Mouse (Mus musculus) left cerebral cortex, postnatal 36 days (tissue): ENCODE results near the gene Slu7. TPM values are rescaled to one million over a fixed set of nuclear protein-coding genes. Genes with fewer than 3 reads are reported as not detected.
A peak's percentile ranks its signal among the peaks of the same experiment; 100 is the strongest.

Experiments
- DNase-seq, 2 experiments: peaks; one replicate each; pipeline ENCODE4 v3.0.0; 2021 to 2022; ENCODE audit warnings: low spot score in 2 of 2, mixed read lengths in 1 of 2
- intact Hi-C: fragments of 180-260 bp; cut with DNase I; formaldehyde crosslinking; loops from one replicate; pipeline ENCODE4 v1.15.1; 2025
- total RNA-seq, 2 experiments: library from RNA; stranded (reverse); gene quantifications; 2 replicates each; pipeline ENCODE4 v1.2.3; 2021

The Slu7 gene
- 10 to 100 TPM; 54.5 to 55.6 TPM for total RNA-seq

DNA sequence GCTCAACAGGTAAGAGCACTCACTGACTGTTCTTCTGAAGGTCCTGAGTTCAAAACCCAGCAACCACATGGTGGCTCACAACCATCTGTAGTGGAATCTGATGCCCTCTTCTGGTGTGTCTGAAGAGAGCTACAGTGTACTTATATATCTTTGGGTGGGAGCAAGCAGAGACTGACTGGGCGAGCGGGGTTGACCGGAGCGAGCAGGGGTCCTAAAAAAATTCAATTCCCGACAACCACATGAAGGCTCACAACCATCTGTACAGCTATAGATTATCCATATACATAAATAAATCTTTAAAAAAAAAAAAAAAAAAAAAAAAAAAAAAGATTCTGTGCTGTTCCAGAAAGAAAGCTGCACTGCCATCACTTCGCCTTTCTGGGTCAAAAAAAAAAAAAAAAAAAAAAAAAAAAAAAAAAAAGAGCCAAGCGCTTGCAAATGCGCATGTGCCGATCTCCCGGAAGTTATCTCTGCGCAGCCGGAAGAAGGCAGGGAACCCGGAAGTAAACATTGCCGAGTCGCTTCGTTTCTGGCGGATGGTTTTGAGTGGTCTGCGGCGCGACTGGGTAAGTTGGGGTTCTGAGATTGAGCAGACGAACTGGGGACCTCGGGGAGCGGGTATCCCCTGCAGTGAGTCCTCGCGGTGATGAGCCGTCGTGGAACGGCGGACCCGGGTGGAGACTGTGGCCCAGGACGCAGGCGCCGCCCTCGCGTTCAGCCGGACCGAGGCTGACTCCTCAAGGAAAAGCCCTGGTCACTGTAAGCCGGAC, at the start of gene Slu7:
TSS of gene Slu7 (plus strand) at position 491 of the 770 bp plus-strand sequence.
- peak; percentile 68 to 77 for DNase-seq
- intact Hi-C loops = no loop called here

GRCm38 (mm10) chr11:43385055-43385649, 48.4 kb upstream of the Slu7 start:
- peak; percentile 38 to 45 for DNase-seq
- intact Hi-C loops = no loop called here

DNA sequence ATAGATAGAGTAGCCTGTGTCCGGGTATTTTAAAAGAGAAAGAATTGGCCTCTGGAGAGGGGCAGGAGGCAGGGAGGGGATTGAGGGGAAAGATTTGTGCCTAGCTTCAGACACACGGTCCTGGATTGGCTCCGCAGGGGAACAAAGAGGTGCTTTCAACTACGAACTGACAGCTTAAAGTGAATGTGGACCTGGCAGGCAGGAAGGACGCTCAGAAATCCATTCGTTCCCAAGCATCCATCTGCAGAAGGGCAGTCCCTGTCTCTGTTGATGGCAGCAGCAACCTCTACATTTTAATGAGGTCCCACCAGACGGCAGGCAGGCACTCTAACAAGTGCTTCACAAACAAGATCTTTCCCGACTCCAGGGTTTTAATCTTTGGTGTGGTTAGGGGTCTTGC, 47.8 kb upstream of the Slu7 start:
- no peak for DNase-seq
- intact Hi-C loops = no loop called here

DNA sequence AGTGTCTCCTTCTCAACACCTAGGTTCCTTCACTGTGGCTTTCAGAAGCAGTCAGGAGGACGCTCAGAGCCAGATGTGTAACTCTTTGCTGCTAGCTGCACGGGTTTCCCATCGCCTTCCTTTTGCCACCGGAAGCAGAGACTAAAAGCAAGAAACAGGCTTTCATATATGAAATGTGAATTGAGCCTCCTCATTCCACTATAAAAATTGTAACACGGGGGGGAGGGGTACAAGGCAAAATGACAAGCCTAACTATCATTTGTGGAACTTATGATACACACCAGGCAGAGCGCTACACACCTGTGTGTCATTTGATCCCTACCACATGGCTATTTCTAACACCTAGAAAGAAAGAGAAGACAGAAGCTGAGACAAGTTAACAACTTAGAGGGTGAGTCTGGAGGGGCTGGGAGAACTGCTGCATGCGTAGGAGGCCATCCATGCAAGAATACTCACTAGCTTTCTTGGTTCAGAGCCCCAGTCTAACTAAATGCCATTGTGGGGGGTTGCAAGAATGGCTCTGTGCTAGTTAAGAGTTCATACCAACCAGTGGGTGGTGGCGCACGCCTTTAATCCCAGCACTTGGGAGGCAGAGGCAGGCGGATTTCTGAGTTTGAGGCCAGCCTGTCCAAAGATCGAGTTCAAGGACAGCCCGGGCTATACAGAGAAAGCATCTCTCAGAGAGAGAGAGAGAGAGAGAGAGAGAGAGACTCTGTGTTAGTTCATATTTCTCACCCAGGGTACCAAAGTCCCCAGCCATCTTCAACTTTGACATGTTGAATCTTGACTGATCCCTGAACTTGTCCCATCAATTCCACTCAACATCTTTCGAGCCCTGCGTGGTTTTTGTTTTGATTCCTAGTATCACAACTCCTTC, 46.3 kb upstream of the Slu7 start:
- no peak for DNase-seq
- intact Hi-C loops = no loop called here

- DNase-seq = no peak
- intact Hi-C loops = no loop called here
Measured at GRCm38 (mm10) chr11:43388122-43389097, 45.1 kb upstream of the Slu7 start.

GRCm38 (mm10) chr11:43389118-43389517, 44.4 kb upstream of the Slu7 start:
- no peak for DNase-seq
- intact Hi-C loops = no loop called here

GRCm38 (mm10) chr11:43392757-43393156, 40.8 kb upstream of the Slu7 start:
- DNase-seq = no peak
- intact Hi-C loops = no loop called here

DNA sequence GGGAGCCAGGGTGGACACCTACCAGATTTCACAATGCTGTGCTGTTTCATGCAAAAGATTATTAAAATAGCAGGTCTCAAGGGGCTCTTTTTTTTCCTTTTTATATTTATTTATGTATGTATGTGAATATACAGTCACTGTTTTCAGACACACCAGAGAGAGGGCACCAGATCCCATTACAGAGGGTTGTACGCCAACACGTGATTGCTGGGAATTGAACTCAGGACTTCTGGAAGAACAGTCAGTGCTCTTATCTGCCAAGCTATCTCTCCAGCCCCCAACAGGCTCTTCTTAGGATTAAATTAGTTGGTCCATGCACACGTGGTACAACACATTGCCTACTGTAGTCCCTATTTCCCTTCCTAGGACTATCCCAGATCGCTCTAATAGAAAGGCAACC, 40.2 kb upstream of the Slu7 start:
- intact Hi-C loops = no loop called here
- no peak for DNase-seq

DNA sequence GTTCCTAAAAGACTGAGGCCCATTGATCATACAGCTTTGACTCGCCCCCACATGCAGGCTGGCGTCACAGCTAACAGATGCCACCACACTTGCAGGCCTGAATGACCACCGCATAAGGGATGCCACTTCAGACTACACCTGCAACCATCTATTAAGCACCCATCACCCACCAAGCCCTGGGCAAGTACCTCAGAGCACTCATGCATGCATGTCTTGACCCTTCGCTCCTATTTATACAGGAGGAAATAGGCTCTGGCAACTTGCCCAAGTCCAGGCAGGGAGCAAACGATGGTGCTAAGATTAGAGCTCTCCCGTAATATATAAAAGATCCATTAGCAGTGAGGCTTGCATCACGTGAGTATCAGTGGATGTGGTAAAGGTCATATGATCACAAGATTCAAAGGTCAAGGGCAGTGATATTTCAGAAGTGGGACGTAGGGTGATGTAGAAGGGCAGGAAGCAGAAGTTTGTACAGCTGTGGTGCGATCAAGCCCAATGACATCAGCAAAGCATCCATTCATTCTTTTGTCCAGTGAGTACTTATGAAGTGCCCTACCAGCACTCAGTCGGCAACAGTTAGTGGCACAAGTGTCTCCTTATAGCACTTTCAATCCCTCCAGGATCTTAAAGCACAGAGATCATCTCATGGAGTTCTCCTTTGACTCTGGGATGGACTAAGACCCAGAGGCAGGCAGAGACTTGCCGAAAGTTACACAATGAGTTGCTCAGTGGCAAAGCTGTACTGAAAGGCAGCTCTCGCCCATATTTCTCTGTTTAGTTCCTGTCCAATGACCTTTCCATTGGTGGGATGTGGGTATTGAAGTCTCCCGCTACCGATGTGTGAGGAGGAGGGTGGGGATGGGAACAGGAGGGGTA, 38.2 kb upstream of the Slu7 start:
- intact Hi-C loops = no loop called here
- DNase-seq = no peak

GRCm38 (mm10) chr11:43396246-43396645, 37.3 kb upstream of the Slu7 start:
- intact Hi-C loops = no loop called here

DNA sequence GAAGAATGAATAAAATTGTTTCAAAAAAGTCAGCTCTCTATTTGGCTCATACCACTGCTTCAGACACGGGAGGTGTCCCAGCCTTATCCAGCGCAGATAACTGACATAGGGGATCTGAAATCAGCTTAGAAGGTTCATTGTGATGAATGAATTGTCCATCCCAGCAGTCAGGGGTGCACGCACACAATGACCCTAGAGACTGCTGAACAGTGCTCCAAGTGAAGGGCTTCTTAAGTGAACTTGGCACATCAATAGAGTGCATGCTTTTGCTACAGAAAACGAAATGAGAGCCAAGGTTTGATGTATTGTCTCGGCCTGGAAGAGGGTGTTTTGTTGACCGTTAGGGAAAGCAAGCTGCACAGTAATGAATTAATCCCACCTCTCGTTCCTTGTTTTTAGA, 36.9 kb upstream of the Slu7 start:
- DNase-seq = no peak
- intact Hi-C loops = no loop called here

More at GRCm38 (mm10) chr11:43396246-43396645, 37.3 kb upstream of the Slu7 start:
- DNase-seq = no peak

DNA sequence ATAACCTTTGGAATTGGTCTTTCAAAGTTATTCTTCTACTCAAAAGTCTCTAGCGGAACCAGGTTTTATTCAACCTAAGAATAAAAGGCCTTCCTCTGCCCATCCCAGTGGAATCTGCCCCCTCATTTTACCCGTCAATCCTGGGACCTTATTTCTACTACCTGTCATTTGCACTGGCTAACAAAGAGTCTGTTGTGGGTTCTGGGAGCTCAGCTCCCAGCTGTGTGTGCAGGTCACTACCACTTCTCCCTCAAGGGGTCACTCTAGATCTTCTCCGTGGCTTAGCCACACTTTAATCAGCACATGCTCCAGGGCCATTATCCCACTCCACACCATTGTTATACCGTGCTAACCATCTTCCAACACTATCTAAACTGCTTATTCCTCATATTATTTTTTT, 34.2 kb upstream of the Slu7 start:
- intact Hi-C loops = no loop called here
- DNase-seq = no peak

DNA sequence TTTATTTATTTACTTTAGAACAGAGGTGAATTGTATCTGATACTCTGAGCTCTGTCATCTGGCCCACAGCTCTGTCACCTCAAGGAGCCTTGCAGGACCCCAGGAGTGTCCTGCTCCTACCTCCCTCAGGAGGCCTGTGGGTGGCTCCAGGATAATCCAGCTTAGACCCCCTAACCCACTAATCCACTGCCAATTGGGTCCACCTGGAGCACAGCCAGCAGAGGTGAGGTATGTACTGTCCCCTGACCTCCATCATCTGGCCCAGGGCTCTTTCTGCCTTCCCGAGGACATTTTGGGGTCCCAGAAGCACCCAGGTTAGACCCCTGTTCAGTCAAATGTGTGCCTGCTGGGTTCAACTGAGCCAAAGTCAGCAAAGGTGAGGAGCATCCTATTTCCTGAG, 33.4 kb upstream of the Slu7 start:
- no peak for DNase-seq
- intact Hi-C loops = no loop called here

GRCm38 (mm10) chr11:43404150-43404807, 29.3 kb upstream of the Slu7 start:
- intact Hi-C loops = no loop called here
- no peak for DNase-seq

GRCm38 (mm10) chr11:43408888-43409287, 24.7 kb upstream of the Slu7 start:
- intact Hi-C loops = no loop called here
- no peak for DNase-seq

- DNase-seq = no peak
- intact Hi-C loops = no loop called here
Measured at GRCm38 (mm10) chr11:43410291-43410690, 23.3 kb upstream of the Slu7 start.

DNA sequence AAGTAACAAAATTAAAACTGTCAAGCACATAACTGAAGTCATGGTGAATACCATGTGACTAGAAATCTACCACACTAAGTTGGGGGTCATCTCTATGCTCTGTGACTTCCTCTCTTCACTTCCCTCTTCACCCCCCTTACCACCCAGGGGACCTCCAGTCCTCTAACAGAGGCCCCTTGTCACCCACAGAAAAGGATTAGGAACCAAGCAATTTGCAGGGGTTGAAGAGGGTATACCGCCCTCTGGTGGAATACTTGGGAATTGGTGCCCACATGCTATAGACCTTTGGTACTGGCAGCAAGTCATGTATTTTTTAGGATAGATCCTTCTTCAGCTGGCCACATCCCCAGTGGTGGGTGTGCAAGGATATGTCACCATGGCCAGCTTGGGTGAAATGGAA, 22.1 kb upstream of the Slu7 start:
- peak; percentile 47 to 65 for DNase-seq
- intact Hi-C loops = no loop called here
